Mouse (Mus musculus): ENCODE data around the gene Kdf1. TPM values are rescaled to one million over a fixed set of nuclear protein-coding genes. Genes with fewer than 3 reads are reported as not detected.

The Kdf1 gene
- polyA plus RNA-seq, 1 experiment = 0.01 TPM

DNA sequence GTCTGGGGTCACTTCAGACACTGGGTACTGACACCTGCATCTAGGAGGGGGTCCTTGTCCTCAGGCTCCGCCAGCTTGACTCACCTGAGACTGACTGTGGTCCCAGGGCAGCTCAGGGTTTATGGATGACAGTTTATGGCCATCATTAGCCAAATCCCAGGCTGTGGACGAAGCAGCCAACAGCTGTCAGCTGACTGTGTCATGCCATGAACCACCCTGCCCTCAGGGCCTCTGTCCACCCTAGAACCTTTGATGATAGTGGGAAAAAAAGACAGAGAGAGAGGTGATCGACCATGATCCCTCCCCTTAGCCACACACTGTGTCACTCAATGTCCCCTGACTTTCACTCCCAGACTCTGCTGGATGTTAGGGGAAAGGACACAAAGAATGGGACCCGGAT is 42.9 kb downstream of the Kdf1 start:
- no peaks in the 10 kb centered on the region for H3K79me2 ChIP-seq (ENCODE audit: control insufficient read depth, insufficient read depth)
- no peak overlapping the region for H3ac ChIP-seq (ENCODE audit: control insufficient read depth, insufficient read length)
- H3K27me3 ChIP-seq (ENCODE audit: control insufficient read depth, insufficient read depth, insufficient read length) = peaks cover 7% of the 10 kb centered on the region
- TF ChIP-seq MYOD1 (IDR thresholded peaks at IDR 0.05; ENCODE audit: control insufficient read depth in 1 of 3, insufficient read length in 2 of 3, low read depth in 2 of 3) = no peak
- TF ChIP-seq USF1 (IDR thresholded peaks at IDR 0.05; ENCODE audit: low read depth) = no peak
- no peak for TF ChIP-seq SRF (IDR thresholded peaks at IDR 0.05; ENCODE audit: control insufficient read depth, insufficient read length, low read depth)
- no peak for TF ChIP-seq MYOG (IDR thresholded peaks at IDR 0.05; ENCODE audit: control insufficient read depth in 1 of 3, insufficient read depth in 1 of 3, insufficient read length in 2 of 3, low read depth in 2 of 3)
- TF ChIP-seq CEBPB (IDR thresholded peaks at IDR 0.05; ENCODE audit: insufficient read depth, poor library complexity, severe bottlenecking) = no peak
- no peak for TF ChIP-seq TCF3 (IDR thresholded peaks at IDR 0.05; ENCODE audit: insufficient read length, low read depth)
- TF ChIP-seq POLR2AphosphoS2 (IDR thresholded peaks at IDR 0.05; ENCODE audit: insufficient read length, low read depth) = no peak
- TF ChIP-seq POLR2A (IDR thresholded peaks at IDR 0.05; ENCODE audit: insufficient read length, low read depth) = no peak
- no peak for TF ChIP-seq REST (IDR thresholded peaks at IDR 0.05; ENCODE audit: insufficient read depth, insufficient read length)
- no peak for TF ChIP-seq TCF12 (IDR thresholded peaks at IDR 0.05; ENCODE audit: insufficient read depth, poor library complexity, severe bottlenecking)
- no peak for TF ChIP-seq E2F4 (IDR thresholded peaks at IDR 0.05; ENCODE audit: insufficient read depth)
- no peak for TF ChIP-seq MAX (IDR thresholded peaks at IDR 0.05; ENCODE audit: low read depth)
- no peaks in the 10 kb centered on the region for H3K36me3 ChIP-seq (ENCODE audit: control insufficient read depth, insufficient read depth)
- no peak overlapping the region for H3K4me2 ChIP-seq (ENCODE audit: low read depth)
- H3K4me3 ChIP-seq = no peak overlapping the region

DNA sequence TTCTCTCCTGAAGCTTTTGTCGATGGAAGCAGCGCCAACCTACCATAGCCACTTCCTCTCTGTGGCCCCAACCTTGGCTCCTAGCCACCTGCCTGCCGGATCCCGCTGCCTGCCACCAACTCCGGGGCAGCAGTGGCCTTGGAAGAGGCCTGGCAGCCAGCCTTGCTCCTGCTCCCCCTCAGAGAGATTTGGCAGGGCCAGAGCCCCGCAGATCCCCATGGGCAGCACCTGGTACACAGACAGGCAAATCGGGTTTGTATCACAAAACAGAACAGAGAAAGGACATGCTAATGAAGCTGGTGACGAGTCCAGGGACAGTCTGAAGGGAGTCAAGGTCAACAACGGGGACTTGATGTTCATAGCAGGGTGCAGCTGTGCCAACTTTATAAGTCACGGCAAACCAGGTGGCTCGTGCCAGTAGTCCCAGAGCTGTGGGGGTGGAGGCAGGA is 44.4 kb downstream of the Kdf1 start:
- no peak overlapping the region for H3K4me3 ChIP-seq
- no peaks in the 10 kb centered on the region for H3K27me3 ChIP-seq (ENCODE audit: control insufficient read depth, insufficient read depth, insufficient read length)

DNA sequence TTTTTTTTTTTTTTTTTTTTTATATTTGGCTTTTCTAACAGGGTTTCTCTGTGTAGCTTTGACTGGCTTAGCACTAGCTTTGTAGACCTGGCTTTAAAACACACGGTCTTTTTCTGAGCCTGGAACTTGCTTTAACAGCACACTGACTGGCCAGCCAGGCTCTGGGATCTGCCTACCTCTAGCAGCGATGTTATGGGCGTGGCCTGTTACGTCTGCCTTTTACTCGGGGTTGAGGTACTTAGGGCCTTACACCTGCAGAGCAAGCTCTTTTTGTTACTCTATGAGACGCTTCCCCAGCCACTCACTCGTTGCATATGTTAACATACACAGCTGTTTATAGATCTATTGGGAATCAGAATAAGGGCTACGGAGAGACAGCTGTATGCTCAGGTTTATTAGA is 48.5 kb downstream of the Kdf1 start:
- Histone ChIP-seq H3K4me3 (no peak overlapping the region), H3K36me3 (ENCODE audit: control insufficient read depth, insufficient read depth) (no peaks in the 10 kb centered on the region), H3ac (ENCODE audit: control insufficient read depth, insufficient read length) (no peak overlapping the region), H3K4me2 (ENCODE audit: low read depth) (no peak overlapping the region), H3K79me2 (ENCODE audit: control insufficient read depth, insufficient read depth) (no peaks in the 10 kb centered on the region), H3K27me3 (ENCODE audit: control insufficient read depth, insufficient read depth, insufficient read length) (no peaks in the 10 kb centered on the region)
- TF ChIP-seq SRF (IDR thresholded peaks at IDR 0.05; ENCODE audit: control insufficient read depth, insufficient read length, low read depth) (no peak), CEBPB (IDR thresholded peaks at IDR 0.05; ENCODE audit: insufficient read depth, poor library complexity, severe bottlenecking) (no peak), E2F4 (IDR thresholded peaks at IDR 0.05; ENCODE audit: insufficient read depth) (no peak), TCF12 (IDR thresholded peaks at IDR 0.05; ENCODE audit: insufficient read depth, poor library complexity, severe bottlenecking) (no peak), MYOG (IDR thresholded peaks at IDR 0.05; ENCODE audit: control insufficient read depth in 1 of 3, insufficient read depth in 1 of 3, insufficient read length in 2 of 3, low read depth in 2 of 3) (no peak), REST (IDR thresholded peaks at IDR 0.05; ENCODE audit: insufficient read depth, insufficient read length) (no peak), MYOD1 (IDR thresholded peaks at IDR 0.05; ENCODE audit: control insufficient read depth in 1 of 3, insufficient read length in 2 of 3, low read depth in 2 of 3) (no peak), POLR2A (IDR thresholded peaks at IDR 0.05; ENCODE audit: insufficient read length, low read depth) (no peak), USF1 (IDR thresholded peaks at IDR 0.05; ENCODE audit: low read depth) (no peak), POLR2AphosphoS2 (IDR thresholded peaks at IDR 0.05; ENCODE audit: insufficient read length, low read depth) (no peak), TCF3 (IDR thresholded peaks at IDR 0.05; ENCODE audit: insufficient read length, low read depth) (no peak), MAX (IDR thresholded peaks at IDR 0.05; ENCODE audit: low read depth) (no peak)

More for the DNA sequence above, 44.4 kb downstream of the Kdf1 start:
- Histone ChIP-seq H3K4me2 (ENCODE audit: low read depth) (no peak overlapping the region), H3K36me3 (ENCODE audit: control insufficient read depth, insufficient read depth) (no peaks in the 10 kb centered on the region), H3K79me2 (ENCODE audit: control insufficient read depth, insufficient read depth) (no peaks in the 10 kb centered on the region), H3ac (ENCODE audit: control insufficient read depth, insufficient read length) (no peak overlapping the region)
- TF ChIP-seq USF1 (IDR thresholded peaks at IDR 0.05; ENCODE audit: low read depth) = no peak
- no peak for TF ChIP-seq TCF12 (IDR thresholded peaks at IDR 0.05; ENCODE audit: insufficient read depth, poor library complexity, severe bottlenecking)
- TF ChIP-seq POLR2AphosphoS2 (IDR thresholded peaks at IDR 0.05; ENCODE audit: insufficient read length, low read depth) = no peak
- no peak for TF ChIP-seq SRF (IDR thresholded peaks at IDR 0.05; ENCODE audit: control insufficient read depth, insufficient read length, low read depth)
- no peak for TF ChIP-seq CEBPB (IDR thresholded peaks at IDR 0.05; ENCODE audit: insufficient read depth, poor library complexity, severe bottlenecking)
- no peak for TF ChIP-seq REST (IDR thresholded peaks at IDR 0.05; ENCODE audit: insufficient read depth, insufficient read length)
- TF ChIP-seq MYOG (IDR thresholded peaks at IDR 0.05; ENCODE audit: control insufficient read depth in 1 of 3, insufficient read depth in 1 of 3, insufficient read length in 2 of 3, low read depth in 2 of 3) = no peak

DNA sequence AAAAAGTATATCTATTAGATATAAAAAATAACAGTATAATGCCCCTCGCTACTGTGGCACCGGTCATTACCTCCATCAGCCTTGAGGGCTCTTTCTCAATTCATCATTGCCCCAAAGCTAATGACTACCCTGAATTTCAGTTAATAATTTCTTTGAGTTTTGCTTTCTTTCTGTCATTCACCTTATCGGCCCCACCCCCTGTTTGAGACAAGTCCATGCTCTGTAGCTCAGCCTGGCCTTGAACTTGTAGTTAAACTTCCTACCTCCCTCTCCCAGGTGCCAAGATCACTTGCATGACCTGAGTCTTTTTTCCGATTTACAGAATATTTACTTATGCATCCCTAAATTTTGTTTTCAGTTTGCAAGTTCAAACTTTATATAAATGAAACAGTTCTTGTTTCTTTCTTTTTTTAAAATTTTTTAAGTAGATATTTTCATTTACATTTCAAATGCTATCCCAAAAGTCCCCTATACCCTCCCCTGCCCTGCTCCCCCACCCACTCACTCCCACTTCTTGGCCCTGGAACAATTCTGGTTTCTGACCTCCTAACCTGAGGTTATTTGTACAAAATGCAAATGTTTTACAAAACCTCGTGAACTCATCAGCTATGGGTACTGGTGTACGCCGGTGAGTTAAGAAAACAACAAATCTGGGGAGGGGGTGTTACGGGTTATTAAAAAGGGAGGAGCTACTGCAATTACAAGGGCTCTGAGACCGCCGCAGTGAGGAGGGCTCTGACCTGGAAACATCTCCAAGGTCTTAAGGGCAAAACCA is 50.7 kb downstream of the Kdf1 start:
- peak overlapping the region; percentile 46 for H3K4me2 ChIP-seq (ENCODE audit: low read depth)
- TF ChIP-seq TCF3 (IDR thresholded peaks at IDR 0.05; ENCODE audit: insufficient read length, low read depth) = no peak
- TF ChIP-seq USF1 (IDR thresholded peaks at IDR 0.05; ENCODE audit: low read depth) = no peak
- H3K4me3 ChIP-seq = no peak overlapping the region
- H3K36me3 ChIP-seq (ENCODE audit: control insufficient read depth, insufficient read depth) = no peaks in the 10 kb centered on the region
- H3ac ChIP-seq (ENCODE audit: control insufficient read depth, insufficient read length) = no peak overlapping the region
- no peaks in the 10 kb centered on the region for H3K27me3 ChIP-seq (ENCODE audit: control insufficient read depth, insufficient read depth, insufficient read length)
- no peaks in the 10 kb centered on the region for H3K79me2 ChIP-seq (ENCODE audit: control insufficient read depth, insufficient read depth)

DNA sequence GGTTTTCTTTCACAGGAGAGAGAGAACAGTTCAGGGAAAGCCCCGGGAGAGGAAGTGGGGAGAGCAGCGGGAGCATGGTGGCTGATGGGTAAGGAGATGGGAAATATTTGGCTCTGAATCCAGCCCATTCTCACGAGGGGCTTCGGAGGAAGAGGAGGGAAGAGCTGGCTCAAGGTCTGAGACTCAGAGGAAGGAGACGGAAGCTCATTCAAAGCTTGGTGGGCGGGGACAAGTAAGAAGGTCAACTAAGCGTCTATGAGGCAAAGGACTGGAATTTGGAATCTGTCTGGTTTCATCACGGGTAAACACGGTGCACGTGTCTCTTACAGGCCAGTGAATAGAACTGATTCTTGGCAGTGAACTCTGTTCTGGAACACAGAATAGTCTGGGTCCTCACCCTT is 51.3 kb downstream of the Kdf1 start:
- TF ChIP-seq POLR2AphosphoS2 (IDR thresholded peaks at IDR 0.05; ENCODE audit: insufficient read length, low read depth) (no peak), TCF3 (IDR thresholded peaks at IDR 0.05; ENCODE audit: insufficient read length, low read depth) (no peak), USF1 (IDR thresholded peaks at IDR 0.05; ENCODE audit: low read depth) (no peak), MYOD1 (IDR thresholded peaks at IDR 0.05; ENCODE audit: control insufficient read depth in 1 of 3, insufficient read length in 2 of 3, low read depth in 2 of 3) (no peak)
- no peaks in the 10 kb centered on the region for H3K27me3 ChIP-seq (ENCODE audit: control insufficient read depth, insufficient read depth, insufficient read length)
- H3ac ChIP-seq (ENCODE audit: control insufficient read depth, insufficient read length) = no peak overlapping the region
- peaks cover 1% of the 10 kb centered on the region for H3K79me2 ChIP-seq (ENCODE audit: control insufficient read depth, insufficient read depth)
- H3K4me2 ChIP-seq (ENCODE audit: low read depth) = peak overlapping the region; percentile 46
- no peak overlapping the region for H3K4me3 ChIP-seq
- H3K36me3 ChIP-seq (ENCODE audit: control insufficient read depth, insufficient read depth) = no peaks in the 10 kb centered on the region
